Mouse (Mus musculus): ENCODE results near the gene Stk32c.

- TF ChIP-seq KAT2A (conservative IDR thresholded peaks at IDR 0.05; ENCODE audit: low read depth, low read length) (no peak), CTCF (IDR thresholded peaks at IDR 0.05 in 2 of 3, conservative IDR thresholded peaks at IDR 0.05 in 1 of 3; ENCODE audit: control insufficient read depth in 1 of 3, insufficient read depth in 1 of 3, low read depth in 2 of 3, low read length in 3 of 3, poor library complexity in 1 of 3, severe bottlenecking in 1 of 3) (no peak), ZNF384 (IDR thresholded peaks at IDR 0.05; ENCODE audit: low read depth, low read length) (no peak), POLR2A (IDR thresholded peaks at IDR 0.05; ENCODE audit: control insufficient read depth in 1 of 2, insufficient read depth in 1 of 2, low read depth in 1 of 2, low read length in 2 of 2, poor library complexity in 1 of 2) (no peak), CHD2 (IDR thresholded peaks at IDR 0.05; ENCODE audit: low read length) (no peak), ELF1 (IDR thresholded peaks at IDR 0.05; ENCODE audit: low read depth, low read length) (no peak), UBTF (IDR thresholded peaks at IDR 0.05; ENCODE audit: borderline replicate concordance, insufficient read depth, low read depth, low read length) (no peak), ZC3H11A (IDR thresholded peaks at IDR 0.05; ENCODE audit: low read depth, low read length) (no peak), ZMIZ1 (IDR thresholded peaks at IDR 0.05; ENCODE audit: low read depth, low read length) (no peak)
These were observed 2.4 kb upstream of the Stk32c start for GRCm38 (mm10) chr7:139215516-139215915.

All from MEL (cell line).